Mouse (Mus musculus) heart, adult 2 months (tissue): Measurements from ENCODE around the gene Necab3.
A peak's percentile ranks its signal among the peaks of the same experiment; 100 is the strongest.

Experiments
- CTCF ChIP-seq: fragments of 200-600 bp; IDR thresholded peaks from 2 replicates; pipeline ENCODE4 v1.8.1; 2022; ENCODE audit warnings: antibody characterized with exemption, mild to moderate bottlenecking, moderate library complexity
- EP300 ChIP-seq: fragments of 200-500 bp; IDR thresholded peaks from 2 replicates; pipeline ENCODE4 v1.6.1; 2011; ENCODE audit warnings: low read depth, low read length, control low read depth; ENCODE audit not compliant: insufficient read depth
- POLR2A ChIP-seq: fragments of 200-500 bp; IDR thresholded peaks from 2 replicates; pipeline ENCODE4 v1.6.1; 2011; ENCODE audit warnings: mild to moderate bottlenecking, low read depth, low read length, control low read depth; ENCODE audit not compliant: insufficient read depth

DNA sequence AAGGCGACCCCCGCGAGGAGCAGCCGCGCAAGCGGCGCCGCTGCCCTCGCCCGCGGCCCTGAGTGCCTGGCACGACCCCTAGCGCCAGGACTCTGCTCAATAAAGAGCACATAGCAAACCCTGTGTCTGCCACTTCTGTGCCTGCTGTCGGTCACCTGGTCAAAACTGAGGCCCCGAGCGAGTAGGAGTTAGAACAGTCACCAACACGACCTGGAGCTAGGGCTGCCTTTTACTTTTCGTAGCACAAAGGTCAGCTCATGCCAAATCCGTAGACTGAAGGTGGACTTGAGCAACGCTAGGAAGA lies 8.9 kb downstream of the Necab3 start:
- TF ChIP-seq CTCF (peak; percentile 13; the same call in 1 of the 2 replicates), EP300 (no peak), POLR2A (no peak)
